Mouse (Mus musculus) MEL (cell line): ENCODE results near the gene Trpm4.

Experiments used
- CTCF ChIP-seq, 3 experiments: IDR thresholded peaks in 2 of 3; conservative IDR thresholded peaks in 1 of 3; 2 replicates each; pipeline ENCODE4 v1.5.1; 2011 to 2012; ENCODE audit warnings: low read length in 3 of 3, low read depth in 2 of 3, mild to moderate bottlenecking in 2 of 3, improper control_type of control experiment in 1 of 3, inconsistent platforms in 1 of 3, mixed read lengths in 1 of 3, moderate library complexity in 1 of 3; ENCODE audit not compliant: control insufficient read depth in 1 of 3, insufficient read depth in 1 of 3, poor library complexity in 1 of 3, severe bottlenecking in 1 of 3
- POLR2A ChIP-seq, 2 experiments: IDR thresholded peaks; 2 replicates each; pipeline ENCODE4 v1.6.1; 2011 to 2012; ENCODE audit warnings: low read length in 2 of 2, mild to moderate bottlenecking in 2 of 2, control low read depth in 1 of 2, improper control_type of control experiment in 1 of 2, low read depth in 1 of 2, moderate library complexity in 1 of 2; ENCODE audit not compliant: control insufficient read depth in 1 of 2, insufficient read depth in 1 of 2, poor library complexity in 1 of 2
- POLR2AphosphoS5 ChIP-seq: IDR thresholded peaks from 2 replicates; pipeline ENCODE4 v1.6.1; 2012; ENCODE audit warnings: low read depth, borderline replicate concordance, mild to moderate bottlenecking, inconsistent platforms, low read length, moderate library complexity, mixed read lengths
- RAD21 ChIP-seq: IDR thresholded peaks from 2 replicates; pipeline ENCODE4 v1.6.1; 2011; ENCODE audit warnings: mild to moderate bottlenecking, low read depth, low read length, improper control_type of control experiment
- RCOR1 ChIP-seq: IDR thresholded peaks from 2 replicates; pipeline ENCODE4 v1.6.1; 2012; ENCODE audit warnings: low read depth, mild to moderate bottlenecking, inconsistent platforms, low read length, improper control_type of control experiment
- TCF12 ChIP-seq: IDR thresholded peaks from 2 replicates; pipeline ENCODE4 v1.6.1; 2014; ENCODE audit warnings: low read depth, mild to moderate bottlenecking, inconsistent platforms, low read length, improper control_type of control experiment, moderate library complexity
- USF1 ChIP-seq: IDR thresholded peaks from 2 replicates; pipeline ENCODE4 v1.6.1; 2014; ENCODE audit warnings: low read depth, mild to moderate bottlenecking, inconsistent platforms, low read length, improper control_type of control experiment, moderate library complexity
- ZC3H11A ChIP-seq: IDR thresholded peaks from 2 replicates; pipeline ENCODE4 v1.6.1; 2012; ENCODE audit warnings: low read depth, mild to moderate bottlenecking, inconsistent platforms, low read length, improper control_type of control experiment
- ZKSCAN1 ChIP-seq: IDR thresholded peaks from 2 replicates; pipeline ENCODE4 v1.6.1; 2012; ENCODE audit warnings: low read depth, mild to moderate bottlenecking, inconsistent platforms, low read length, improper control_type of control experiment, moderate library complexity
- ZMIZ1 ChIP-seq: IDR thresholded peaks from 2 replicates; pipeline ENCODE4 v1.6.1; 2012; ENCODE audit warnings: low read depth, mild to moderate bottlenecking, inconsistent platforms, low read length, improper control_type of control experiment, moderate library complexity

DNA sequence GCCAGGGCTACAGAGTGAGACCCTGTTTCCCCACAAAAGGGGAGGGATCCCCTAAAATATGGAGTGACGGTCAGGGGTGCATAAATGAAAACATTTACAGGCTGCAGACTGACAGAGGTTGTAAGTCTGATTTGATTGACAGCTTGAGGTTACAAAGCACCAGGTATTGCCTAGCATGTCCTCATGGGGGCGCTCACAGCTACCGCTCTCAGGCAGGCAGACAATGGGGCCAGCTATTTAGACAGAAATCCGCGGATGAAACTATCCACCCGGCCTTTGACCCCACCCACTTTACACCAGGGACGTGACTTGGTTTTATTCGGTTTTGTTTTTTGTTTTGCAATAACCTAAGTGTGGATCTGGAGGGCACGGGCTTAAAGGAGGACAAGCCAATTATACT is 24.1 kb downstream of the Trpm4 start:
- TF ChIP-seq RAD21: peak; percentile 70
- TF ChIP-seq CTCF (IDR thresholded peaks at IDR 0.05 in 2 of 3, conservative IDR thresholded peaks at IDR 0.05 in 1 of 3; ENCODE audit: control insufficient read depth in 1 of 3, insufficient read depth in 1 of 3, low read depth in 2 of 3, low read length in 3 of 3, poor library complexity in 1 of 3, severe bottlenecking in 1 of 3): peak; percentile 71 to 89 (median 88)
- TF ChIP-seq RCOR1: no peak
- TF ChIP-seq ZKSCAN1: no peak
- no peak for TF ChIP-seq POLR2A (IDR thresholded peaks at IDR 0.05; ENCODE audit: control insufficient read depth in 1 of 2, insufficient read depth in 1 of 2, low read depth in 1 of 2, low read length in 2 of 2, poor library complexity in 1 of 2)
- TF ChIP-seq ZC3H11A: peak; percentile 62
- TF ChIP-seq USF1: no peak
- TF ChIP-seq POLR2AphosphoS5: no peak
- no peak for TF ChIP-seq TCF12
- no peak for TF ChIP-seq ZMIZ1
